Mouse (Mus musculus): ENCODE measurements at regions not wholly inside any gene's neighbourhood (a gene's known extent, or its start where the extent isn't known, plus 50 kb on each side); places are given as distances from the start of the nearest gene placed in this dataset.

- no peak for DNase-seq
These were observed 592.3 kb downstream of the Pdha2 start for GRCm38 (mm10) chr3:140619885-140620284.

Measured in cerebellum, adult 8-10 months (tissue).